Mouse (Mus musculus) heart, adult 10 weeks (tissue): ENCODE results near the gene D430041D05Rik. TPM values are rescaled to one million over a fixed set of nuclear protein-coding genes. Genes with fewer than 3 reads are reported as not detected.

Source experiments
- polyA plus RNA-seq: library from polyadenylated mRNA; stranded (reverse); fragments of 350-450 nt; fragmentation: Illumina TruSeq; extraction: RNeasy Lipid Tissue Mini Kit (QIAGEN cat#74804); gene quantifications from one replicate; pipeline ENCODE4 v1.2.3, GENCODE M21; 2014; ENCODE audit warnings: low read depth, low replicate concordance

Gene D430041D05Rik
- not detected for polyA plus RNA-seq

GRCm38 (mm10) chr2:104410963-104411545 lies at the start of gene D430041D05Rik:
Gene D430041D05Rik, minus strand, starts transcription at chr2:104411013.

DNA sequence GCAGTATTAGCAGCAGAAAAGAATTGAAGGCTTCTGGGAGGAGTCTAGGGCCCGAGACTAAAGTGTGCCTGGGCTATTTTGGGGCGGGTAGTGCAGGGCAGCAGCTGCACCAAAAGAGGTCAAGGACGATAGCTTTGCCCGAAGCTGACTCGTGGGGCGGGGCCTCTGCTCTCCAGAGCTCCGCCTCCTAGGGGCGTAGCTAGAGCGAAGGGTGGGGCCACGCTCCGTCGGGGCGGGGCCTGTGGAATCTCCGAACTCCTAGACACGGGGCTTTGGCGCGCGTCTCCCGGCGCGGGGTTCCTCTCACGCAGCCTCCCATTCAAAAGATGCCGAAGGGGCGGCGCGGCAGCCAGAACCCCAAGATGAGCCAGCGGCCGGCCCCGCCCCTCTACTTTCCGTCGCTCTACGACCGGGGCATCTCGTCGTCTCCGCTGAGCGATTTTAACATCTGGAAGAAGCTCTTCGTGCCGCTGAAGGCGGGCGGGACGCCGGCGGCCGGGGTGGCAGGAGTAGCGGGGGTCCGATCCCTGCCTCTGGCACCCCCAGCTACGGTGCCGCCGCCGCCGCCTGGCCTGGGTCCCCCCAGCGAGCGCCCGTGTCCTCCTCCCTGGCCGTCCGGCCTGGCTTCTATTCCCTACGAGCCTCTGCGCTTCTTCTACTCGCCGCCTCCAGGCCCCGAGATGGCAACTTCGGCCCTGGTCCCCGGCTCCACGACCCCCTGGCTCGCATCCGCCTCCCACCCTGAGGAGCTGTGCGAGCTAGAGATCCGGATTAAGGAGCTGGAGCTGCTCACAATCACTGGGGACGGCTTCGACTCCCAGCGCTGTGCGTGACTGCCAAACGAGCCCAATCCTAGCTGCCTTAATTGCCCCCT lies 288.1 kb downstream of the D430041D05Rik start, which contains the start of gene A930018P22Rik:
A930018P22Rik (plus strand) TSS at position 265 of the 874 bp plus-strand sequence.

GRCm38 (mm10) chr2:104095741-104096213 lies 315.0 kb downstream of the D430041D05Rik start, which contains the start of gene Cd59a:
Gene Cd59a, plus strand, starts transcription at chr2:104095801.

Other genes starting within 250 kb of the D430041D05Rik start
- gene Hipk3, start 83.4 kb upstream of the D430041D05Rik start, polyA plus RNA-seq = 105 TPM
- 14.6 TPM for gene Cstf3, start 179.5 kb upstream of the D430041D05Rik start, polyA plus RNA-seq